Mouse (Mus musculus) hindbrain, embryonic 12.5 days (tissue): ENCODE results near the gene Edc3. TPM values are rescaled to one million over a fixed set of nuclear protein-coding genes. Genes with fewer than 3 reads are reported as not detected.

Experiments
- ATAC-seq: fragments of 200-750 bp; cut with Nextera tagmentation; 2 replicates; pipeline ENCODE4 v1.8.0; 2017; ENCODE audit warnings: moderate TSS enrichment; ENCODE audit not compliant: low FRiP score
- H3K27ac ChIP-seq: fragments of 300-500 bp; sonication (generic); 2 replicates; pipeline ENCODE4 v1.5.1; 2016; ENCODE audit warnings: mild to moderate bottlenecking
- H3K27me3 ChIP-seq: fragments of 300-500 bp; sonication (generic); 2 replicates; pipeline ENCODE4 v1.6.1; 2016; ENCODE audit warnings: mild to moderate bottlenecking
- H3K36me3 ChIP-seq: fragments of 300-500 bp; sonication (generic); 2 replicates; pipeline ENCODE4 v1.6.1; 2016; ENCODE audit warnings: mild to moderate bottlenecking
- H3K4me1 ChIP-seq: fragments of 300-500 bp; sonication (generic); 2 replicates; pipeline ENCODE4 v1.6.1; 2016
- H3K4me2 ChIP-seq: fragments of 300-500 bp; sonication (generic); replicated peaks from 2 replicates; pipeline ENCODE4 v1.6.1; 2016; ENCODE audit warnings: mild to moderate bottlenecking
- H3K4me3 ChIP-seq: fragments of 300-500 bp; sonication (generic); 2 replicates; pipeline ENCODE4 v1.5.1; 2016; ENCODE audit warnings: mild to moderate bottlenecking
- H3K9ac ChIP-seq: fragments of 300-500 bp; sonication (generic); 2 replicates; pipeline ENCODE4 v1.6.1; 2016; ENCODE audit warnings: mild to moderate bottlenecking, moderate library complexity
- H3K9me3 ChIP-seq: fragments of 300-500 bp; sonication (generic); replicated peaks from 2 replicates; pipeline ENCODE4 v1.6.1; 2016; ENCODE audit warnings: mild to moderate bottlenecking
- WGBS: fragments of 180-500 bp; shearing (Covaris S2); methylation state at CpG from one replicate; pipeline ENCODE4 v1.1.7; 2016; 5-methylcytosine and 5-hydroxymethylcytosine counted together
- polyA plus RNA-seq: library from polyadenylated mRNA; unstranded; fragments of >200 nt; fragmentation: Nextera tagmentation; extraction: Ambion mirVana; gene quantifications from 2 replicates; pipeline ENCODE4 v1.2.1, GENCODE M21; 2016

The Edc3 gene
- polyA plus RNA-seq, 1 experiment from 2014 or later, result 39.4 TPM

GRCm38 (mm10) chr9:57765364-57766351, 57.3 kb downstream of the Edc3 start, which contains the start of gene Clk3:
Clk3 (minus strand) TSS chr9:57765860.
- H3K27me3 ChIP-seq, result no peaks in the 10 kb centered on the region
- H3K36me3 ChIP-seq, result peaks cover 11% of the 10 kb centered on the region
- peak; percentile 76 for ATAC-seq
- H3K4me1 ChIP-seq, result peaks cover 37% of the 10 kb centered on the region
- H3K9me3 ChIP-seq, result no peaks in the 10 kb centered on the region
- WGBS, result under 1% methylated on average over 93 of the region's 93 CpGs
- peak within 1 kb of the TSS; percentile 92 for H3K4me3 ChIP-seq
- peak within 1 kb of the TSS; percentile 98 for H3K4me2 ChIP-seq
- peak within 1 kb of the TSS; percentile 98 for H3K9ac ChIP-seq
- peak within 1 kb of the TSS; percentile 100 for H3K27ac ChIP-seq

DNA sequence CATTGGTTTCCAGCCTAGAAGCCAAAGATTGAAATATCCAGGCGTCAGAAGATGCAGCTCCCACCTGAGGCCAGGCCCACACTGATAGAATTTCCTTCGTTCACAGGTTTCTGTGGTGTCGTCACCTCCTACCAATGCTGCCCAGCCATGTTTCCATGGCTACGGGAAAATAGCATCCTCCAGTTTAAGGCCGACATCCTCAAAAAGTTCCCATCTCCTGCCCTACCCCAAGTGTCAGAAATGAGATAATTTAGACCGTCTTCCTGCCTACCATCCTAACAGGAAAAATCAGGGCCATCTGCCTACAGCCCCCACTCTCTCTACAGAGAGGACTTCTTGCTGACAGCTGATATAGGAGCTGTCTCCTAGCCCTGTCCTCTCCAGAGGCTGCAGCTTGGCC, 58.1 kb downstream of the Edc3 start:
- H3K4me3 ChIP-seq, result peak overlapping the region; percentile 92
- H3K4me2 ChIP-seq, result peak overlapping the region; percentile 98
- H3K9ac ChIP-seq, result 0 out of 2 replicates have a peak overlapping the region, but pooled peaks have one; percentile 98
- H3K36me3 ChIP-seq, result peaks cover 3% of the 10 kb centered on the region
- peak overlapping the region; percentile 100 for H3K27ac ChIP-seq
- WGBS, result 35% methylated on average over 6 of the region's 6 CpGs
- no peaks in the 10 kb centered on the region for H3K27me3 ChIP-seq
- H3K9me3 ChIP-seq, result no peaks in the 10 kb centered on the region
- ATAC-seq, result no peak
- peaks cover 37% of the 10 kb centered on the region for H3K4me1 ChIP-seq

GRCm38 (mm10) chr9:57767231-57767630, 58.9 kb downstream of the Edc3 start:
- Histone ChIP-seq H3K27me3 (no peaks in the 10 kb centered on the region), H3K36me3 (no peaks in the 10 kb centered on the region), H3K27ac (0 out of 2 replicates have a peak overlapping the region, but pooled peaks have one; percentile 100), H3K4me1 (peaks cover 30% of the 10 kb centered on the region), H3K4me2 (no peak overlapping the region), H3K9me3 (no peaks in the 10 kb centered on the region), H3K4me3 (no peak overlapping the region), H3K9ac (no peak overlapping the region)
- ATAC-seq, result no peak
- 92% methylated on average over 4 of the region's 4 CpGs for WGBS

DNA sequence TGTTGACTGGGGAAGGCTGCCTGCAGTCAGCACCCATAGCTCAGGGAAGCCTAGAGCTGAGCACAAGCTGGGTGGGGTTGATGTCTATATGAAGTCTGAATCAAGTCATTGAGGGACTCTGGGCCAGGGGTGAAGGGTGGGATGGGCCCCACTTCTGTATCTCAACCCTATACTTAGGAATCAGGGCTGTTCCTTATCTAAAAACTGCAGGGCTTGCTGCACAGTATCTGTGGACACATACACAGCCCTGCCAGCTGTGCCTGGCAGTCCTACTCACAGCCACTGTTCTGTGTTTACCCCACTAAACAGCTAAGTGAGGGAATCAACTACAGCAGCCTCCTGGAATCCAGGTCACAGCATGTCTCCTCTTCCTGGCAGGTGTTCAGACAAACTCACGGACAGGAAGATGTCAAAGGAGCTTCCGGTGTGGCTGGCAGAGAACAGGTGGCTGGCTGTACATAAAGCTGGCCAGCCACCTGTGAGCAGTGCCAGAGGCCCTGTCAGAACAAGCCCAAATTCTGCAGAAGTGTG, 61.3 kb downstream of the Edc3 start:
- H3K36me3 ChIP-seq, result no peaks in the 10 kb centered on the region
- ATAC-seq, result no peak
- 0 out of 2 replicates have a peak overlapping the region, but pooled peaks have one; percentile 19 for H3K27ac ChIP-seq
- H3K9me3 ChIP-seq, result no peaks in the 10 kb centered on the region
- H3K27me3 ChIP-seq, result no peaks in the 10 kb centered on the region
- H3K4me2 ChIP-seq, result no peak overlapping the region
- peak overlapping the region; percentile 3; the same call in 1 of the 2 replicates for H3K9ac ChIP-seq
- peaks cover 10% of the 10 kb centered on the region for H3K4me1 ChIP-seq
- H3K4me3 ChIP-seq, result no peak overlapping the region
- WGBS, result 73% methylated on average over 2 of the region's 2 CpGs

GRCm38 (mm10) chr9:57770214-57770613, 61.9 kb downstream of the Edc3 start:
- WGBS, result 92% methylated on average over 1 of the region's 1 CpGs

GRCm38 (mm10) chr9:57770836-57771235, 62.5 kb downstream of the Edc3 start:
- H3K9ac ChIP-seq, result no peak overlapping the region
- WGBS, result 83% methylated on average over 2 of the region's 2 CpGs
- no peak overlapping the region for H3K4me3 ChIP-seq
- H3K27me3 ChIP-seq, result no peaks in the 10 kb centered on the region
- H3K9me3 ChIP-seq, result no peaks in the 10 kb centered on the region
- H3K27ac ChIP-seq, result no peak overlapping the region
- ATAC-seq, result no peak
- peaks cover 10% of the 10 kb centered on the region for H3K4me1 ChIP-seq
- no peak overlapping the region for H3K4me2 ChIP-seq
- H3K36me3 ChIP-seq, result no peaks in the 10 kb centered on the region

More at GRCm38 (mm10) chr9:57770214-57770613, 61.9 kb downstream of the Edc3 start:
- Histone ChIP-seq H3K36me3 (no peaks in the 10 kb centered on the region), H3K27ac (0 out of 2 replicates have a peak overlapping the region, but pooled peaks have one; percentile 19), H3K4me3 (no peak overlapping the region), H3K4me1 (peaks cover 10% of the 10 kb centered on the region), H3K27me3 (no peaks in the 10 kb centered on the region), H3K9ac (no peak overlapping the region), H3K4me2 (no peak overlapping the region), H3K9me3 (no peaks in the 10 kb centered on the region)
- ATAC-seq, result no peak

GRCm38 (mm10) chr9:57773754-57774153, 65.4 kb downstream of the Edc3 start:
- no peaks in the 10 kb centered on the region for H3K36me3 ChIP-seq
- no peaks in the 10 kb centered on the region for H3K9me3 ChIP-seq
- WGBS, result 69% methylated on average over 3 of the region's 3 CpGs
- ATAC-seq, result no peak
- H3K4me3 ChIP-seq, result no peak overlapping the region
- no peak overlapping the region for H3K27ac ChIP-seq
- no peak overlapping the region for H3K4me2 ChIP-seq
- no peaks in the 10 kb centered on the region for H3K4me1 ChIP-seq
- H3K27me3 ChIP-seq, result no peaks in the 10 kb centered on the region
- no peak overlapping the region for H3K9ac ChIP-seq

- no peak overlapping the region for H3K9ac ChIP-seq
- no peaks in the 10 kb centered on the region for H3K4me1 ChIP-seq
- H3K4me2 ChIP-seq, result no peak overlapping the region
- no peak for ATAC-seq
- H3K4me3 ChIP-seq, result no peak overlapping the region
- no peaks in the 10 kb centered on the region for H3K36me3 ChIP-seq
- no peaks in the 10 kb centered on the region for H3K27me3 ChIP-seq
- H3K9me3 ChIP-seq, result no peaks in the 10 kb centered on the region
- no peak overlapping the region for H3K27ac ChIP-seq
- 5% methylated on average over 1 of the region's 1 CpGs for WGBS
Measured at GRCm38 (mm10) chr9:57774168-57774567, 65.8 kb downstream of the Edc3 start.

- no peaks in the 10 kb centered on the region for H3K9me3 ChIP-seq
- 77% methylated on average over 5 of the region's 5 CpGs for WGBS
- ATAC-seq, result no peak
Measured at GRCm38 (mm10) chr9:57775026-57775425, 66.7 kb downstream of the Edc3 start.

DNA sequence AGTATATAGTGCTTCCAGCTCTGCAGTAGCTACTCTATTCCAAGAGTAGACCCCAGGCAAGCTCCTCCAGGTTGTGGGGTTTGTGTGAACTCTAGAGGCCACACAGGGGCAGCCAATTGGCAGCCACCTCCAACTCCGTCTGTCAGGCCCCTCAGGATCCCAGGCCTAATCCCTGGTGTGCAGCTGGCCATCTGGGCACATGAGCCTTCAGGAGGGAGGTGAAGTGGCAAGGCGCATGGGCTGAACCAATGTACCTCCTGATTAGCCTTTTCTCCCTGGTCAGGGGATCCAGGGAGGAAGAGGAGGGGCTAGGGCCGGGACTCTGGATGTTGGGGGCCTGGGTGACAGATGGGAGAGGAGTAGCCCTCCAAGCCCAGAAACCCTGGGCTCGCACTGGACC, 67.4 kb downstream of the Edc3 start:
- H3K4me2 ChIP-seq, result no peak overlapping the region
- no peaks in the 10 kb centered on the region for H3K27me3 ChIP-seq
- no peaks in the 10 kb centered on the region for H3K36me3 ChIP-seq
- H3K4me3 ChIP-seq, result no peak overlapping the region
- H3K27ac ChIP-seq, result no peak overlapping the region
- no peaks in the 10 kb centered on the region for H3K4me1 ChIP-seq
- H3K9ac ChIP-seq, result no peak overlapping the region
- 58% methylated on average over 4 of the region's 4 CpGs for WGBS
- ATAC-seq, result no peak
- no peaks in the 10 kb centered on the region for H3K9me3 ChIP-seq

More at GRCm38 (mm10) chr9:57775026-57775425, 66.7 kb downstream of the Edc3 start:
- H3K27ac ChIP-seq, result no peak overlapping the region
- no peak overlapping the region for H3K9ac ChIP-seq
- no peaks in the 10 kb centered on the region for H3K36me3 ChIP-seq
- H3K27me3 ChIP-seq, result no peaks in the 10 kb centered on the region
- H3K4me1 ChIP-seq, result no peaks in the 10 kb centered on the region
- H3K4me3 ChIP-seq, result no peak overlapping the region
- H3K4me2 ChIP-seq, result no peak overlapping the region

DNA sequence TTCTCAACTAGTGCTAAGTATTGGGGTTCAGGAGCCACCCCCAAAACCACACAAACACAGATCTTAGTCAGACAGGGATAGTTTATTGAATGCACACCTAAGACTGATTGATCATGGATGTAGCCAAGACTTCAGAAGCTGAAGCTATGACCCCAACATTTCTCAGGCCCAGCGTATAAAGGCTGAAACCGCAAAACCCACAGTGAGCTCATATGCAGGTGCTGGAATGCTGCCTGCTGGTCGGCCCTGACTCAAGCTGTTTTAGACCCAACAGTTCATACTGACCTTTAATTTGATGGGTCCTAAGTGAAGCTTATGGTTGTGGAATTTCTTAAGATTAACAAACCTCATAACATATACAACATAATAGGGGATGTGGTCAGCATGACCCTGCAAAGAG, 74.3 kb downstream of the Edc3 start:
- Histone ChIP-seq H3K9me3 (no peaks in the 10 kb centered on the region), H3K4me3 (no peak overlapping the region), H3K36me3 (peaks cover 5% of the 10 kb centered on the region; the same call in 1 of the 2 replicates), H3K4me1 (no peaks in the 10 kb centered on the region), H3K9ac (no peak overlapping the region), H3K4me2 (no peak overlapping the region), H3K27me3 (no peaks in the 10 kb centered on the region), H3K27ac (no peak overlapping the region)
- ATAC-seq, result no peak
- WGBS, result 90% methylated on average over 3 of the region's 3 CpGs

DNA sequence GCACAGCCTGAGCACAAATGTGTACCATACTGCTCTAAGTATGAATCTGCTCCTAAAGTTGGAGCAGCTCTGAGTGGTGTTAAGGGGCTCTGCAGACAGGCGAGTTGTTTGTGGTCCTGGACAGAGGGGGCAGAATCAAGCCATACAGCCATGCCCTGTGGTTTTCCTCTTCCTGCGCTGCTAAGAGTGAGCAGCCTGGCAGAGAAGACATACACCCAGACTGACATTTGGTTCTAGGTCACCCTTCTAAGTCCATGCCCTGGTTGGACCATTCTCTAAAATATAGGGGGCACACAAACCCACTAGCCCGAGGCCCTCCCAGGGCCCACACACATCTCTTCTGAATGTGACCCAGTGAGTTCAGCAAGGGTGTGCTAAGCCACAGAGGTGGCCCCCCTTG, 81.4 kb downstream of the Edc3 start:
- ATAC-seq, result no peak
- H3K36me3 ChIP-seq, result peaks cover 59% of the 10 kb centered on the region
- 84% methylated on average over 3 of the region's 3 CpGs for WGBS

More for the DNA sequence above, 81.4 kb downstream of the Edc3 start:
- Histone ChIP-seq H3K4me1 (no peaks in the 10 kb centered on the region), H3K4me3 (no peak overlapping the region), H3K27ac (no peak overlapping the region), H3K9me3 (no peaks in the 10 kb centered on the region), H3K9ac (no peak overlapping the region), H3K27me3 (no peaks in the 10 kb centered on the region), H3K4me2 (no peak overlapping the region)
